Mouse (Mus musculus) thymus, adult 2 months (tissue): Measurements from ENCODE around the gene Hecw2.

ENCODE experiments used
- CTCF ChIP-seq: fragments of 200-500 bp; IDR thresholded peaks from 2 replicates; pipeline ENCODE4 v1.5.1; 2012; ENCODE audit warnings: mild to moderate bottlenecking, control low read depth, low read length, moderate library complexity, borderline replicate concordance; ENCODE audit not compliant: control insufficient read depth, poor library complexity, insufficient read depth; ENCODE audit errors: extremely low read depth
- POLR2A ChIP-seq: fragments of 200-500 bp; IDR thresholded peaks from 2 replicates; pipeline ENCODE4 v1.6.1; 2012; ENCODE audit warnings: mild to moderate bottlenecking, low read length, control low read depth, moderate library complexity; ENCODE audit not compliant: control insufficient read depth, poor library complexity, insufficient read depth; ENCODE audit errors: extremely low read depth

DNA sequence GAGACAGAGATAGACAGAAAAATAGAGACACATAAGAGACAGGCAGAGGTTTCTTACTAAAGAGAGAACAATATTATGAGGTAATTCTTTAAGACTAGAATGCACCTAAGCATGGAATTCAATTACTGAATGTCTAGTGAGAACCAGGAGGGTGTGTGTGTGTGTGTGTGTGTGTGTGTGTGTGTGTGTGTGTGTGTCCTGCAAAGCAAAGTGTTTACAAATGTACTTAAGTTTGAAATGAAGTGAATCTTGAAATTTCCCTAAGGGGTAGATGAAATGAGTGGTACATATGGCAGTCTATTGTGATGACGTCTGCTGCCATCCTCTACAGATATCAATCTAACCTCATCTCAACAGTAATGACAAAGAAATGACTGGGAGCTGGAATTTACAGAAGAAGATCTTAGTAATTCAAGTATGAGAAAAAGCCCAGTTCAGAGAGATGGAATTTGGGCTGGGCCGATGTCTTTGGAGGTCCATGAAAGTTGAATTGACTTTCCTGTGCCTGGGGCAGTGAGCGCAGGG lies 342.8 kb downstream of the Hecw2 start:
- TF ChIP-seq CTCF (no peak), POLR2A (no peak)
